Mouse (Mus musculus): ENCODE measurements around the gene Gm26661. TPM values are rescaled to one million over a fixed set of nuclear protein-coding genes. Genes with fewer than 3 reads are reported as not detected.

Gene Gm26661
- polyA plus RNA-seq, 1 experiment from 2014 or later: not detected

Other genes with a start within 250 kb of the Gm26661 start
- gene Gm3558, start 223.0 kb upstream of the Gm26661 start, polyA plus RNA-seq (2014; fragmentation: Nextera tagmentation; extraction: Ambion mirVana): 0.99 and 1.3 TPM in 2 replicates
- gene Gm10338, start 196.0 kb upstream of the Gm26661 start, polyA plus RNA-seq (2014; fragmentation: Nextera tagmentation; extraction: Ambion mirVana): not detected in 2 replicates
- not detected in 2 replicates for gene Gm10128, start 147.6 kb upstream of the Gm26661 start, polyA plus RNA-seq (2014; fragmentation: Nextera tagmentation; extraction: Ambion mirVana)
- gene Flnb, start 26.4 kb downstream of the Gm26661 start, polyA plus RNA-seq (2014; fragmentation: Nextera tagmentation; extraction: Ambion mirVana): 14.7 and 17.0 TPM in 2 replicates
- gene Gm45521, start 165.7 kb downstream of the Gm26661 start, polyA plus RNA-seq (2014; fragmentation: Nextera tagmentation; extraction: Ambion mirVana): not detected in 2 replicates
- 0.08 TPM in 1 of 2 replicates, not detected in the other for gene Dnase1l3, start 203.0 kb downstream of the Gm26661 start, polyA plus RNA-seq (2014; fragmentation: Nextera tagmentation; extraction: Ambion mirVana)
- gene Abhd6, start 211.3 kb downstream of the Gm26661 start, polyA plus RNA-seq (2014; fragmentation: Nextera tagmentation; extraction: Ambion mirVana): 21.0 and 22.5 TPM in 2 replicates

Measured in embryonic facial prominence, embryonic 11.5 days (tissue).